Mouse (Mus musculus) A20 (cell line): Measurements from ENCODE around the gene Tbx2.

Experiments used
- DNase-seq: peaks from one replicate; pipeline ENCODE4 v3.0.0-alpha.2; 2011; ENCODE audit warnings: low read depth, low spot score

Tbx2 gene

GRCm38 (mm10) chr11:85825031-85825430 lies 7.3 kb upstream of the Tbx2 start:
- no peak for DNase-seq

GRCm38 (mm10) chr11:85825823-85826222 lies 6.5 kb upstream of the Tbx2 start:
- no peak for DNase-seq

- no peak for DNase-seq
Observed at GRCm38 (mm10) chr11:85827342-85827741, 5.0 kb upstream of the Tbx2 start.

GRCm38 (mm10) chr11:85828691-85829519 lies 3.4 kb upstream of the Tbx2 start:
- DNase-seq: no peak

- DNase-seq: no peak
Observed at GRCm38 (mm10) chr11:85829520-85830440, 2.6 kb upstream of the Tbx2 start.

- DNase-seq: no peak
Observed at GRCm38 (mm10) chr11:85830901-85831341, 1.4 kb upstream of the Tbx2 start.

GRCm38 (mm10) chr11:85831656-85832230 lies 608 bp upstream of the Tbx2 start:
- DNase-seq: no peak

GRCm38 (mm10) chr11:85833081-85833521 lies 750 bp downstream of the Tbx2 start:
- DNase-seq: no peak

GRCm38 (mm10) chr11:85833761-85834385 lies 1.5 kb downstream of the Tbx2 start:
- no peak for DNase-seq

- no peak for DNase-seq
Observed at GRCm38 (mm10) chr11:85834386-85834931, 2.1 kb downstream of the Tbx2 start.

- DNase-seq: no peak
Observed at GRCm38 (mm10) chr11:85835001-85835752, 2.8 kb downstream of the Tbx2 start.

GRCm38 (mm10) chr11:85835753-85836522 lies 3.6 kb downstream of the Tbx2 start:
- DNase-seq: no peak

GRCm38 (mm10) chr11:85836523-85837290 lies 4.4 kb downstream of the Tbx2 start:
- DNase-seq: no peak

GRCm38 (mm10) chr11:85837291-85837647 lies 4.9 kb downstream of the Tbx2 start:
- no peak for DNase-seq

- no peak for DNase-seq
Observed at GRCm38 (mm10) chr11:85837648-85838423, 5.5 kb downstream of the Tbx2 start.

GRCm38 (mm10) chr11:85838424-85839257 lies 6.3 kb downstream of the Tbx2 start:
- no peak for DNase-seq

GRCm38 (mm10) chr11:85839258-85840030 lies 7.1 kb downstream of the Tbx2 start:
- no peak for DNase-seq
